Mouse (Mus musculus): ENCODE data around the gene Phc2.

GRCm38 (mm10) chr4:128620572-128620971 is 33.9 kb upstream of the Phc2 start:
- TF ChIP-seq POLR2A (IDR thresholded peaks at IDR 0.05; ENCODE audit: borderline replicate concordance, extremely low read depth, insufficient read depth, insufficient read length, poor library complexity, severe bottlenecking), result no peak
- TF ChIP-seq CTCF (IDR thresholded peaks at IDR 0.05; ENCODE audit: borderline replicate concordance, extremely low read depth, insufficient read depth, insufficient read length), result no peak
